Mouse (Mus musculus): Measurements from ENCODE around the gene Arhgap24.

GRCm38 (mm10) chr5:102614081-102614480 is 132.9 kb downstream of the Arhgap24 start:
- no peak for TF ChIP-seq POLR2A (IDR thresholded peaks at IDR 0.05; ENCODE audit: low read depth, low read length)
- TF ChIP-seq BHLHE40 (IDR thresholded peaks at IDR 0.05; ENCODE audit: low read depth, low read length) = no peak
- TF ChIP-seq CTCF (conservative IDR thresholded peaks at IDR 0.05 in 1 of 2, IDR thresholded peaks at IDR 0.05 in 1 of 2; ENCODE audit: low read depth in 2 of 2, low read length in 2 of 2) = no peak
- no peak for TF ChIP-seq IRF4 (IDR thresholded peaks at IDR 0.05; ENCODE audit: low read depth, low read length)
- no peak for TF ChIP-seq MAX (IDR thresholded peaks at IDR 0.05; ENCODE audit: low read length)
- no peak for TF ChIP-seq RAD21 (IDR thresholded peaks at IDR 0.05; ENCODE audit: low read depth, low read length)
- TF ChIP-seq SIN3A (IDR thresholded peaks at IDR 0.05; ENCODE audit: low read length) = no peak
- TF ChIP-seq JUN (IDR thresholded peaks at IDR 0.05; ENCODE audit: insufficient read depth, low read depth, low read length) = no peak
- TF ChIP-seq EP300 (IDR thresholded peaks at IDR 0.05; ENCODE audit: low read length) = no peak
- no peak for TF ChIP-seq SMC3 (IDR thresholded peaks at IDR 0.05; ENCODE audit: low read depth, low read length)
- no peak for TF ChIP-seq HCFC1 (IDR thresholded peaks at IDR 0.05; ENCODE audit: low read depth, low read length)
- no peak for TF ChIP-seq KAT2A (IDR thresholded peaks at IDR 0.05; ENCODE audit: insufficient replicate concordance, low read length)
